Mouse (Mus musculus): ENCODE measurements around the gene Lzts2.

- no peak for TF ChIP-seq MAFK (IDR thresholded peaks at IDR 0.05; ENCODE audit: insufficient read depth, low read depth, low read length)
- no peak for TF ChIP-seq CHD2 (IDR thresholded peaks at IDR 0.05; ENCODE audit: low read depth, low read length)
- no peak for TF ChIP-seq HCFC1 (IDR thresholded peaks at IDR 0.05; ENCODE audit: borderline replicate concordance, insufficient read depth, low read length)
- TF ChIP-seq ZNF384 (IDR thresholded peaks at IDR 0.05; ENCODE audit: low read depth, low read length): no peak
Measured at GRCm38 (mm10) chr19:44980787-44981186, 33.4 kb upstream of the Lzts2 start.

Data from ES-E14 (cell line).